18 mouse cellular contexts compared by ENCODE assay signal in genomic region chr6:87150471-87150870, GRCm38 (mm10). TPM values are rescaled to one million over a fixed set of nuclear protein-coding genes. Genes with fewer than 3 reads are reported as not detected.
"Had no signal": no experiment of that assay in that cellular context is flagged by ENCODE, and none has a peak within 500 bp of the region (broad histone marks: within the 10 kb centered on the region; RNA-seq: fewer than 3 reads in every experiment).

No protein-coding gene starts in this region.

- H3K9me3 ChIP-seq: lung, embryonic 15.5 days; megakaryocyte, embryonic 14.5 days; midbrain, embryonic 13.5 days; midbrain, embryonic 15.5 days; neural tube, embryonic 12.5 days; stomach, embryonic 15.5 days had no signal

- H3K4me3 ChIP-seq: lung, embryonic 15.5 days; megakaryocyte, embryonic 14.5 days; midbrain, embryonic 13.5 days; midbrain, embryonic 15.5 days; neural tube, embryonic 12.5 days; stomach, embryonic 15.5 days had no signal

- H3K4me2 ChIP-seq: lung, embryonic 15.5 days; midbrain, embryonic 11.5 days; midbrain, embryonic 13.5 days; midbrain, embryonic 15.5 days; neural tube, embryonic 12.5 days; stomach, embryonic 15.5 days had no signal

- H3K4me1 ChIP-seq: midbrain, embryonic 13.5 days; midbrain, embryonic 15.5 days; neural tube, embryonic 12.5 days; stomach, embryonic 15.5 days had no signal

- H3K27ac ChIP-seq: lung, embryonic 15.5 days; macrophage; midbrain, embryonic 13.5 days; midbrain, embryonic 15.5 days; neural tube, embryonic 12.5 days; stomach, embryonic 15.5 days; stomach, postnatal 0 days had no signal

- H3K36me3 ChIP-seq: lung, embryonic 15.5 days; midbrain, embryonic 13.5 days; midbrain, embryonic 15.5 days; neural tube, embryonic 12.5 days; stomach, embryonic 15.5 days had no signal

- ATAC-seq: lung, postnatal 0 days; midbrain, embryonic 13.5 days; midbrain, embryonic 15.5 days had no signal

- H3K9ac ChIP-seq: lung, embryonic 15.5 days; midbrain, embryonic 13.5 days; midbrain, embryonic 15.5 days; neural tube, embryonic 12.5 days; stomach, embryonic 15.5 days had no signal

- DNase-seq: lung, adult 2 months; lung, postnatal 14 days; lung, postnatal 36 days; right cerebral cortex, postnatal 14 days; thymus, postnatal 14 days; thymus, postnatal 36 days had no signal

- H3K27me3 ChIP-seq: lung, embryonic 15.5 days; midbrain, embryonic 13.5 days; midbrain, embryonic 15.5 days; neural tube, embryonic 12.5 days; stomach, embryonic 15.5 days had no signal

RNA-seq across cellular contexts. Expression of gene D6Ertd527e, which starts 45.9 kb away (rescaled TPM):
- total RNA-seq: megakaryocyte progenitor cell, adult 5-6 weeks had no signal
- polyA plus RNA-seq: midbrain, embryonic 15.5 days; neural tube, embryonic 14.5 days had no signal
